Mouse (Mus musculus) erythroid progenitor cell, adult 5-6 weeks (primary cell): ENCODE results near the gene Ptgis. TPM values are rescaled to one million over a fixed set of nuclear protein-coding genes. Genes with fewer than 3 reads are reported as not detected.

ENCODE experiments used
- ATAC-seq: replicated peaks from 2 replicates; pipeline ENCODE4 v1.8.0; 2016; ENCODE audit warnings: moderate number of reproducible peaks, mild to moderate bottlenecking, moderate TSS enrichment, inconsistent platforms; ENCODE audit not compliant: poor library complexity, low FRiP score, severe bottlenecking
- total RNA-seq, 2 experiments: library from RNA; stranded (forward) in 1 of 2; stranded (reverse) in 1 of 2; fragments of 150-400 nt in 1 of 2; fragments of 186-747, 209-891 nt in 1 of 2; gene quantifications; 2 replicates each; pipeline versions ENCODE4 v1.2.3 to v1.2.4; 2015 to 2017; ENCODE audit warnings: low replicate concordance in 2 of 2

Gene Ptgis
- total RNA-seq, 2 experiments from 2014 or later: not detected

DNA sequence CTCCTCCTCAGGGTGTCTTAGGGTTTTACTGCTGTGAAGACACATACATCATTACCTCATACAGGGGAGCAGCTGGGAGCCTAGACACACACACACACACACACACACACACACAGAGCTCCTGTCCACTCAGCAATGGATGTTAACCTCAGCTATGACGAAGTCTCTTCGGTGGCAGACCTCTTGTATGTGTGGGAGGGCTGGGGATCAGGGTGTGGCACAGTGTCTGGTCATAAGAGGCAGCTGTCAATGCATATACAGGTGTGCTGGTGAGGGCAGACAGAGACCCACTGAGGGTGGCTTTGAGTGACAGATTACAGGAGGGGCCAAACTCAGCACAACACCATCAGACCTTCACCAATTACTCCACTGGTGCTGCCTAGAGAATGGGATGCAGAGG, 24.6 kb upstream of the Ptgis start:
- no peak for ATAC-seq

DNA sequence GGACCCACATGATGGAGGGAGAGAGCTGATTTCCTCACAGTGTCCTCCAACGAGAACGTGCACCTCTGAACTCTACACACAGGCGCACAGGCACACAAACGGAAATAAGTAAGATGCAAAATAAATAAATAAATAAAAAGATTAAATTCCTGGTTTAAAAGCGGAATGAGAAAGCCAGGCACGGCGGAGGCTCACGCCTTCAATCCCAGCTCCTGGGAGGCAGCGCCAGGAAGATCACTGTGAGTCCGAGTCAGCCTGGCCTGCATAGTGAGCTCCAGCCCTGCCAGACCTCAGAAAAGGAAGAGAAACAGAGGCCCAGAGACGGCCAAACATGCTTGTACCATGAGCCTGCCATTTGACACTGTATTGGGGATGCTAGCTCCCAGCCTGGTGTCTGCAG, 23.5 kb upstream of the Ptgis start:
- no peak for ATAC-seq

DNA sequence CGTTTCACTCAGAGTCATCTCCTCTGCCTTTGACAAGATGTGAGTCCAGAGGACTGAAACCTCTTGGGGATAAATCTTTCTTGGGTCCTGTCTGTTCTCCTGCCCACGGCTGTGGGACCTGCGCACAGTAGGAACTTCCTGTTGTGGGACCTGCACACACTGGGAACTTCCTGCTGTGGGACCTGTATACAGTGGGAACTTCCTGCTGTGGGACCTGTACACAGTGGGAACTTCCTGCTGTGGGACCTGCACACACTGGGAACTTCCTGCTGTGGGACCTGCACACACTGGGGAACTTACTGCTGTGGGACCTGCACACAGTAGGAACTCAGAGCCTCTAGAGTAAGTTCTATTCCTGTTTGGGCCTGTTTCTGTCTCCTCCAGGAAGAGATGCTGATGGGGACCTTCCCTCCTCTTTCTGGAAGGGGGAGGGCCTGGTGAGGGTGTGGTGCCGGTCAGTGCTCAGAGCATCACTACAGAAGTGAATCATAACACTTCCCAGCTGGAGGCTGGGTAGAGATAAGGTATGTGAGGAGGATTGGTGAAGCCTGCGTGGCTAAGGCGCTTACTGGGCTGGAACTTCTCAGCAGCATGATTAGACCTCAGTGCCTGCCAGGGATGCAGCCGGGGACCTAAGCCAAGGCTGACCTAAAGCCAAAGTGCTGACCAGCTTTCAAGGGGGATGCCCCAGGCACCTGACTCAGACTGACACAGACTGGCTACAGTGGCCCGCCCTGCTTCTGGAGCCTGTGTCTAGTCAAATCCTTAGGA, 22.8 kb upstream of the Ptgis start:
- ATAC-seq: no peak

DNA sequence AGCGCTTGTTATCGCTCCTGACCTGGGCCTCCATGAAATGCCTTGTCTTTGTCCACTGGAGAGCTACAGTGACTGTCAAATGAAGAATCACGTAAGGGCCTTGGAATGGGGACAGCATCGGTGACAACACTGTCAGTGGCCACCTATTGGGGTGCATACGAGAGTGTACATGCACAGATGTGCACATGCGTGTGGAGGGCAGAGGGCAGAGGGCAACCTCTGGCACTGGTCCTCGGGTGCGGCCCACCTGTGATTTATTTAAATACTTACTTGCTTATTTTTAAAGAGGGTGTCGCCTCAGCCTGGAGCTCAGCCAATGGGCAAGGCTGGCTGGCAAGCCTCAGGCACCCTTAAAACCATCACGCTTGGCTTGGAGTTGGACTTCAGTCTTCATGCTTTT, 22.0 kb upstream of the Ptgis start:
- no peak for ATAC-seq

DNA sequence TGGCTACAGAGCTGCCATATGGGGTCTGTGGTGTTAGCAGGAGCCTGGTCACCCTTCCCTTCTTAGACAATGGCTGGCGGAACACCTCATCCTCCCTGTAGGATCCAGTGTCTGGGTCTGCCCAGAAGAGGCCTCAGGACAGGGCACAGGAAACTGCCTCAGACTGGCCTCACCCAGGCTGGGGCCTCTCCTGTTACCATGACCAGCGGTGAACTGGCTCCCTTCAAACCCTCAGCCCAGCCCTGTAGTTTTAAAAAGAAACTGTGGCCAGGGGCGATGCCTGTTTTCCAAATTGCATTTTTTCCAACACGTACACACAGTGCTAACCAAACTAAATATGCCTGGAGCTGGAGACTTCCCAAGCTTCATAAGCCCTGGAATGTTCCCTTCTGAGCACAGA, 20.7 kb upstream of the Ptgis start:
- ATAC-seq: no peak

DNA sequence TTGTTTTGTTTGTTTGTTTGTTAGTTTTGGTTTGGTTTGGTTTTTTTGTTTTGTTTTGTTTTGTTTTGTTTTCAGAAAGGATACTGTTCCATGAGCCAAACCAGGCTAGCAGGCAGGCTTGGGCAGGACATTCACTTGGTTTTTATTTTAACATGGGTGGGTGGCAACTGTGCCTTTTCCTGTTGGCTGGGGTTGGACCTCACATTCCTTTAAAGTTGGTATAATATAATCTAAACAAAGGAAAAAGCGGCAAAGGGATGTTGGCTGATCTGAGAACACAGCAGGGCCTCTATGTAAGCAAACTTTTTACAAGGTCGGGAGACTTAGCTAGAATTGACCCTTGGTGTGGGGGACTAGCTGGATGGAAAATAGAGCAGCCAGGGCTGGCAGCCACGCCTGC, 17.4 kb upstream of the Ptgis start:
- ATAC-seq: no peak

DNA sequence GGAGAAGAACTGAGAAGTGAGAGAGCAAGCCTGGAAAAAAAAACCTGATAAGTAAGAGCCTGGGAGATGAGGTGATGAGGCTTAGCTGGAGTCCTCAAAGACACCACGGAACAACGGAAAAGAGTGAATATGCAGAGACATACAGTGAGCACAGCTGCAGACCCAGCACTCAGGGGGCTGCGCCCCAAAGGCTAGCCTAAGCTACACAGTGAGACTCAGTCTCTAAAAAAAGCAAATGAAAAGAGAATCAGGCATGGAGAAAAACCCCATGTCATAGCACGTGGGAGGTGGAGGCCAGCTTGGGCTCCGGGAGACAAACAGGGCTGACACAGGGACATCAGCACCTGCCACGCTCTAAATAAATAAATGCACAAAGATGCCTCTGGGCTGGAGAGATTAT, 14.4 kb upstream of the Ptgis start:
- ATAC-seq: no peak

DNA sequence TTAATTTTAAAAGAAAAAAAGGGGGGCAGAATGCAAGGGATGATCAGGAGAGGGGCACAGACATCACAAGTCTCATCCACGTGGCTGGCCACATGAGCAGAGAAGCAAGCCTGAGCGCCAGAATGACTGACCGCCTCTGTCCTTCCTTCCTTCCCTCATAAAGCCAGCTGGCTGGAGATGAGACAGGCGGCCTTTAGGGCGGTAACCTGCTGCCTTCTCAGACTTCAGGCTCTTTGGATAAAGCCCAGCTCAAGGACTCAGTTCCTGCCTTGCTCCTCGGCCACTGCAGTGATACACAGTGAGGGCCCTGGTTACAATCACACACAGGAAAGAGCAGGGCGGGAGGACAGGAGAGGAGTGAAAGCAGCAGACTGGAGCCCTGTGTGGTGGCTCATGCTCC, 13.8 kb upstream of the Ptgis start:
- ATAC-seq: no peak

DNA sequence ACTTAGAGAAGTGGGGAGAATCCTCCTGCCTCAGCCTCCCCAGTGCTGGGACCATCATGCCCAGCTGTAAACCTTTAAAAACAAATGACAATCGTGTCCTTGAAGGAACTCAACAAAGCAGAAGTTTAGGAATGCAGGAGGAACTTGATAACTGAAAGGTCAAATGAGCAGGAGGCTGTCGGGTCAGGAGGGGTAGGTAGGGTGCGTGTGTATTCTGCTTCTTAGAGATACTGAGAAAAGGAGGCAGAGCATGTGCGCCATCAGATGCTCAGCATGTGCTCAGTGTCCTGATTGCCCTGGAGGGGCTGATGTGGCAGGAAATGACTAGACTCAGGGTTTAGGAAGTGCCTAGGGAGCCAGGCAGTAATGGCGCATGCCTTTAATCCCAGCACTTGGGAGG, 13.1 kb upstream of the Ptgis start:
- ATAC-seq: no peak

DNA sequence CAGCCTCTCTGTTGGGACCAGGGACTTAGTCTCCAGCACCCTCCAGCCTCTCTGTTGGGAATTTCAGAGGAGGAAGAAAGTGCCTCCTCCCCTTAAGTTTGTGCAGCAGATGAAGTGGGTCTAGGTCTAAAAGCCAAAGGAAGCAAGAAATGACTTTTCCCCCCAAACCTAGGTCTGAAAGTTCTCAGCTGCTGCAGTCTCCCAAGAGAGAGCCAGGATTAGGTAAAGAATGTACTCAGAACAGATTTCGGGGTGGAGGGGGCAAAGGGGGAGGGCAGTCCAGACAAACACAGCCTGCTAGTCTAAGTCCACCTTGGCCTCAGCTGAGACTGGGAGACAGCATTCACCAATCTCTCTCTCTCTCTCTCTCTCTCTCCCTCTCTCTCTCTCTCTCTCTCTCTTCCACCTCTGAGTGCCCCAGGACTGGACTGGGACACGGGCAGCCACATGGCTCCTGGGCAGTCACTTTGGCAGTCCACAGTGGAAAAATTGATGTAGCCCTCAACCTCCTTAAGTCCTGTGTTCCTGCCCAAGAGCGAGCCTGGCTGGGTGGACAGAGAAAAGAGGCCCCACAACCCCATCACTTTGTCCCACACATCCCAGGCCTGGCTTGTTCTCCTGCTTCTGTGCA, 11.8 kb upstream of the Ptgis start:
- no peak for ATAC-seq

DNA sequence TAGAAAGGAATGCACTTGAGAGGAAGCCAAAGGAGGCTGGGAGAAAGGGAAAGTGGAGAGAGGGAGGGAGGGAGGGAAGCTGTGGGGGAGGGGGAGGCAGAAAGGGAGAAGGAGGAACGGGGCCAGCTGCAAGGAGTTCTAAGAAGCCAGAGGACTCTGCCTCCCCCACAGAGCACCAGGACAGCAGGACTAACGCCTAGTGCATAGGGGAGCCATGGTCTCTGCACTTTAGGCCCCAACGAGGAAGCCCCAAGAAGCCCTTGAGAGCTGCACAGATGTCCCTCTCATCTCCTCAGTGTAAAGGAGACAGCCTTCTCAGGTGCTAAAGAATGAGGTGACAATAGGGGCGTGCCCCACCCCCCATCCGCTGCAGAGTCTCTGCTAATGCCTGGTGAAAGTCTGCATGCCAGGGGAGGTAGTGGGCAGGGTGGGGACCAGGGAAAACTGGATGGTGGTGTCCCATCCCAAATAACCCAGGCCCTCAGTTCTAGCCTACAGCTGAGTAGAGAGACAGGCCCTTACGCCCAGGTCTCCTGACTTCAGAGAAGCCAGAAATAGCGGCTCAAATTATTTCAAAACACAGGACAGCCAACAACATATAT, 10.4 kb upstream of the Ptgis start:
- ATAC-seq: no peak

DNA sequence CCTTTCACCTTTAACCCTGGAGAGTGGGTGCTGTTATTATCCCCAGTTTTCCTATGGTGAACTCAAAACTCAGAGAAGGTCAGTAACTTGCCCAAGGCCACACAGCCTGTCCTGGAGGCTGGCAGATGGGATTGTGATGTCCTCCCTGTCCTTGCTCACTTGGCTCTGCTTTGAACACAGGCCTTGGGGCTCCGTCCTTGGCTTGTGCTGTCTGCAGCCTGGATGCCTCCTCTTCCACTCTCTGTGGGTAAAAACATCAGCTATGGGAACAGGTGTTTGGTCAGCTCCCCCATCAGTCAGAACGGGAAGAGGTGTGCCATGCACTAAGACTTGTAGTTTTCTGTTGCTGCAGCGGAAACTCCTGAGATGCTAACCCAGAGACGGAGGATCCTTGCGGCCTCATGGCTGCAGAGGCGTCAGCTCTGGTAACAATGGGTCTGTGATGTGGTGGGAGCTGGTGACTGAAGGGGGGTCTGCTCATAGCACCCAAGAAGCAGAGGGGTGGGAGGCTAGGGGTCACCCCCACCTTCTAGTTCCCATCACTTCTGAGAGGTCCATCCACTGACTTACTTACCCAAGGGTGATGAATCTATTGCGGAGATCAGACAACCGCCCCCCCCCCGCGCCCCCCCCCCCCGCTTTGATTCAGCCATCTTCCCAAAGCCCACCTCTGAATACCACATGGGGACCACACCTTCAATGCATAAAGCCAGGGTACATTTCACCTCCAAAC, 9.8 kb upstream of the Ptgis start:
- ATAC-seq: no peak

DNA sequence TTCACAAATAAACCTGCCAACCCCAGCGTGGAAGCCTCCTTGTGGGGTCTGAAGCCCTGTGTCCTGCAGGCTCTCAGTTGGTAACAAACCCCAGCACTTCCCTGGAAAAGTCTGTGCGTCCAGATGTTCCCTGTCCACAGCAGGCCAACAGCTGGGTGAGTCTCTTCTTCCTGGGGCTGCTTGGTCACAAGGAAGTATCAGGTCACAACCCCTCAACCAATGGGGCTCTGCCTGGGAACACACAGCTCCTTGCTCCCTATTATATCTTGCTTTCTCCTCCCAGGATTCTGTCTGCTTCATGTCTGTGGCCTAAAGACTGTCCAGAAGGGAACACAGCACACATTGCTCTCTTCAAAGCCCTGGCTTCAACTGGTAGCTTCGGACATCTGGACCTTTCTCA, 9.2 kb upstream of the Ptgis start:
- no peak for ATAC-seq

DNA sequence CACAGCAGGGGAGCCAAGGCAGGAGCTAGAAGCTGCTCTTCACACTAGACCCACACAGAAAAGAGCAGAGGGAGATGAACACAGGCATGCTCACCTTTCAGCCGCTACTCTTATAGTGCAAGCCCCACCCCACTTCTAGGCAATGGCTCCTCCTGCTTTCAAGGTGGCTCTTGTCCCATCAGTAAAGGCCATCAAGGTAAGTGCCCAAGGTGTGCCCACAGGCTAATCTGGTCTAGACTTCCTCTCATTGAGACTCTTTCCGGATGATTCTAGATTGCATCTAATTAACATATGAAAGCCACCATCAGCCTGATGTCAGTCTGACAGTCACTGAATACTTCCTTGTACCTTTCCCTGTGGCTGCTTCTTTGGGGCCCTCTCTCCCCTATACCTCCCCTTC, 7.4 kb upstream of the Ptgis start:
- ATAC-seq: no peak

DNA sequence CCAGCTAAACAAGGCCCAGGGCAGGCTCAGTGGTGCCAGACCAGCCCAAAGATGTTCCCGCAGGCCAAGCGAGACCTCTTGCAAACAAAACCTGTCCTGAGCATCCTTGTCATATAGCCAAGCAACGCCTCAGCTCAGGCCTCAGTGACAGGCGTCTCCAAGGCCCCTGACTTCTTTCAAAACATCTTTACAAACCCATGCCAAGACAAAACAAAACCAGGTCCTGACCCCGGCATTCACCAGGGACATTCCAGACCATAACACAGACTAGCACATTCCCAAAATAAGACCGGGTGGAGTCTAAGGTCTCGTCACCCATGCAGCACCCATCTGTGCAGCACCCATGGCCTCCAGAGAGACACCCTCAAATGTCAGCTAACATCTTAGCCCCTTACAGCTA, 6.3 kb upstream of the Ptgis start:
- no peak for ATAC-seq

DNA sequence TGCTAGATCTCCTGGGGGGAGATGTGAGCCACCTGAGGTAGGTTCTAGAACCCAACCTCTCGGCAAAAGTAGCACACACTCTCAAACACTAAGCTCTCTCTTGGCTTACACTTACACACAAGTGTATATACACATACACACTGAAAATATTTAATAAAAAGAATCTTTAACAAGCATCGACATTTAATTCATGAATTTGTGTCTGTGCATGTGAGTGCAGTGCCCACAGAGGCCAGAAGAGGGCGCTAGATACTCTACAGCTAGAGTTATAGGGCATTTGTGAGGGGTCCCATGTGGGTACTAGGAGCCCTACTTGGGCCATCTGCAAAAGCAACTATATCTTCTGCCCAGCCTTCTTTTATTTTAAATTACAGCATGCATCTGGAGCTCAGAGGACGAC, 4.5 kb upstream of the Ptgis start:
- no peak for ATAC-seq

DNA sequence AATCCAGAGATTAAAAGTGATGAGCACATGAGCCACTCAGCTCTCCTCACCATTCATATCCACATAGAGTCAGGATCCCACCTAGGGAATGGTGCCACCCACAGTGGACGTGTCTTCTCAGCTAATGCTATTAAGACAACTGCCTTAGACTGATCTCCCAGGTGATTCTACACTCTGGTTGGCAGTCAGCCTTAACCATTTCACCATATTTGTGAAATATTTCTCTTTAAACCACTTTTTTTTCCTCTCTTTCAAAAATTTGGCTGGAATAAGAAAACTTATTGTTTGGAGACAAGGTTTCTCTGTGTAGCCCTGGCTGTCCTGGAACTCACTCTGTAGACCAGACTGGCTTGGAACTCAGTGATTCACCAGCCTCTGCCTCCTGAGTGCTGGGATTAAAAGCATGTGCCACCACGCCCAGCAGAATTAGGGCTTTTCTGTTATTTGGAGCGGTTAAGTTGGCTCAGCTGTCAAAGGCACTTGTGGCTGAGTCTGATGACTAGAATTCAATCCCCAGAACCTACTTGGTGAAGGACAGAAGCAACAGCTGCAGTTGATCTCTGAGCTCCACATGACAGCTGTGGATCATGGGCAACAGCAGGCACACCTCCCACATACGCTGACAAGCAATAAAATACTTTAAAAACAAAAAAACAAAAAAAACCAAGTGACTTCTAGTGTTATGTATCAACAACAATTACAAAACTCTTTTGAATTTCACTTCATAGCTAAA, 3.6 kb upstream of the Ptgis start:
- ATAC-seq: no peak

DNA sequence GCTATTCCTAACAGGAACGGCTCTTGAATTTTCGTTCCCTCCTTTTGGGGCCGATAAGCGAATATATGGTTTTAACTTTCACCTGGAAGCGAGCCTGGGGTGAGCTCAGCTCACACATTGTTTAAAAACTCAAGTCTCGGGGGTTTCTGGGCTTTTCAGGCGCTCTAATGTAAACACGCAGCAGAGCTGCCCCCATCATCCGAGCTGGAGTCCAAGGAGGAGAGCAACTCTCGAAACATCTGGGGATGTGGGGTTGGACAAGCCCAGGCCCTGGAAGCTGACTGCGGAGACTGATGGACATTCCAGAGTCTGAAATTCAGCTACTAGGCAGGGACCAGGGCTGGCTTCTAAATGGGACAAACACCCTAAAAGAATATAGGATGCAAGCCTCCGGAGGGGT, 1.1 kb downstream of the Ptgis start:
- ATAC-seq: no peak

DNA sequence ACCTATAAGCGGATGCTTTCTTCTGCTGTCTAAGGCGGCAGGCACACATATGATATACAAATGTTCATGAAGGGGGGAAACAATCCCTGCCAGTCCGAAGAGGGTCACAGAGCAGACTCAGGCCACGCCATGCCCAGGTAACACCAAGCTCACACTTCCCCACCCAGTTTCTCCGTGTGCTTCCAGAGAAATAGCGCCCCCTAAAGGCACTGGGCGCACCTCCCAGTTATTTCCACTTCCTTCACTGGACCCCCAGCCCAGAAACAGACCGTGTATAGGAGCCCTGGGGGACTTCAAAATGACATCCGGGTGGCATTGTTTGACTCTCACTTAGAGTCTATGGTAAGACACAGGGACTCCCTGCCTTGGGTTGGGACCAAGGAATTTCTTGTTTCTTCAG, 3.2 kb downstream of the Ptgis start:
- ATAC-seq: no peak

DNA sequence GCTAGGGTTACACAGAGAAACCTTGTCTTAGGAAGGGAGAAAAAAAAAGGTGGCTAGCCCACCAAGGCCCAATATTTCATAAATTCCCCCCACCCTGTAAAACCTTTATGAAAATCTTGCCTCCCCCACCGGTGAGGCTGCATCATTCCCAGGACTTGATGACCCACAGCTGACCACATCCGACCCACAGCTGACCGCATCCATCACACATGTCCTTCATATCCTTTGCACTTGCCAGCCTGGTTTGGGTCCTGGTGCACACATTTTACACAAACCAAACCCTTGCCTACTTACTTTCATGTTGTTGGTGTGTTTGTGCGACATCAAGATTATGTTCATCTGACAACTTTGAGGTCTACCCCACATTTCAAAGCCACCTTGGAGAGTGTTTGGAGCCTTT, 4.2 kb downstream of the Ptgis start:
- no peak for ATAC-seq
